ENCODE assay signal across 8 mouse cellular contexts in genomic region chr16:30552621-30553338, GRCm38 (mm10). TPM values are rescaled to one million over a fixed set of nuclear protein-coding genes. Genes with fewer than 3 reads are reported as not detected.
DNase-seq lines count a peak whose midpoint lies in the region; ATAC-seq and TF ChIP-seq lines count a peak whose summit lies in the region.

No protein-coding gene starts in this region.

- CTCF ChIA-PET in Patski (lab: Charles Lee): interaction anchor here (0.9 to 1.1 kb wide), 2 partner anchors 8 to 20 kb away, joined by 3 read pairs; no protein-coding TSS in a partner anchor

- POLR2A ChIA-PET in Patski (lab: Charles Lee): no interaction called here

- peak; percentile 6 for ATAC-seq in Patski
- peak; percentile 56 to 74 for ATAC-seq in hematopoietic stem cell, adult 5-6 weeks (replicated peaks in 1 of 2; ENCODE audit: insufficient read depth in 1 of 2, low FRiP score in 2 of 2, low TSS enrichment in 1 of 2, low read depth in 1 of 2, poor library complexity in 2 of 2, severe bottlenecking in 2 of 2)
- ATAC-seq in lung, postnatal 0 days: peak; percentile 90

- in situ Hi-C loops in Patski (cut with MboI; ENCODE audit: low pct_unique_long_range_greater_than_20kb): no loop called here

- no peak overlapping the region for H3K9ac ChIP-seq in lung, postnatal 0 days (replicated peaks; ENCODE audit: low read depth)

- WGBS in lung, postnatal 0 days: 6% methylated on average over 11 of the region's 11 CpGs

- no peaks in the 10 kb centered on the region for H3K36me3 ChIP-seq in lung, postnatal 0 days (ENCODE audit: insufficient read depth, low read length)

- peak; percentile 87 for TF ChIP-seq EP300 in lung, postnatal 0 days (IDR thresholded peaks at IDR 0.05)

- no peak for TF ChIP-seq CTCF in Patski (IDR thresholded peaks at IDR 0.05)
- TF ChIP-seq CTCF in lung, postnatal 0 days (IDR thresholded peaks at IDR 0.05): no peak

- no peak overlapping the region for H3K4me2 ChIP-seq in lung, postnatal 0 days (replicated peaks; ENCODE audit: low read depth, low read length)

- no peaks in the 10 kb centered on the region for H3K9me3 ChIP-seq in lung, postnatal 0 days (ENCODE audit: low read length)

- no peak overlapping the region for H3K4me3 ChIP-seq in lung, postnatal 0 days (ENCODE audit: low read depth, low read length)

- H3K27ac ChIP-seq in lung, postnatal 0 days (ENCODE audit: low read length): peak overlapping the region; percentile 91

- no peak for DNase-seq in Patski (ENCODE audit: low read depth, low spot score)
- DNase-seq in cerebellum, adult 18-20 months: peak; percentile 35 to 41
- DNase-seq in frontal cortex, postnatal 25 days (ENCODE audit: low spot score in 2 of 2): peak; percentile 39 to 49
- DNase-seq in layer of hippocampus, postnatal 10 days (ENCODE audit: low spot score in 2 of 2): peak; percentile 83 to 87
- peak; percentile 97 for DNase-seq in lung, postnatal 0 days (ENCODE audit: low spot score)
- DNase-seq in right cerebral cortex, postnatal 4 days: peak; percentile 81
- no peak for DNase-seq in embryo, embryonic 10 days (ENCODE audit: low spot score)

- peaks cover 14% of the 10 kb centered on the region; the same call in 1 of the 2 replicates for H3K4me1 ChIP-seq in lung, postnatal 0 days (ENCODE audit: insufficient read depth, low read depth, low read length)

- no peaks in the 10 kb centered on the region for H3K27me3 ChIP-seq in Patski
- H3K27me3 ChIP-seq in lung, postnatal 0 days (replicated peaks; ENCODE audit: insufficient read depth, low read length): no peaks in the 10 kb centered on the region

RNA-seq across cellular contexts. Expression of gene Tmem44, which starts 2.1 kb away (rescaled TPM):
- polyA plus RNA-seq in Patski (2021): 8.0 TPM
- 3.8 and 6.6 TPM in 2 replicates for total RNA-seq in hematopoietic stem cell, adult 5-6 weeks (2017)
- total RNA-seq in layer of hippocampus, postnatal 10 days (2021): 10 to 100 TPM; 55.9 to 61.6 TPM
- polyA plus RNA-seq in lung, postnatal 0 days (2015; fragmentation: Nextera tagmentation; extraction: Ambion mirVana): 17.9 and 21.0 TPM in 2 replicates

RNA-seq across cellular contexts. Expression of gene Lsg1, which starts 34.6 kb away (rescaled TPM):
- polyA plus RNA-seq in Patski (2021): 47.8 TPM
- total RNA-seq in hematopoietic stem cell, adult 5-6 weeks (2017): 57.5 TPM in 2 replicates
- total RNA-seq in layer of hippocampus, postnatal 10 days (2021): 10 to 100 TPM; 24.4 to 25.6 TPM
- polyA plus RNA-seq in lung, postnatal 0 days (2015; fragmentation: Nextera tagmentation; extraction: Ambion mirVana): 28.2 and 30.3 TPM in 2 replicates

RNA-seq across cellular contexts. Expression of gene Fam43a, which starts 46.7 kb away (rescaled TPM):
- 94.0 TPM for polyA plus RNA-seq in Patski (2021)
- total RNA-seq in hematopoietic stem cell, adult 5-6 weeks (2017): 12.6 and 15.2 TPM in 2 replicates
- 10 to 100 TPM; 14.8 to 16.9 TPM for total RNA-seq in layer of hippocampus, postnatal 10 days (2021)
- 19.5 and 20.9 TPM in 2 replicates for polyA plus RNA-seq in lung, postnatal 0 days (2015; fragmentation: Nextera tagmentation; extraction: Ambion mirVana)

Comparison
In these comparisons a context has a peak if more than half of its experiments do, and no peak if none do; other contexts are left out.
1. ATAC-seq: peak in every context shown above with its lines; median percentile 90 in lung, postnatal 0 days; 65 in hematopoietic stem cell, adult 5-6 weeks; 6 in Patski.
2. DNase-seq: peak in cerebellum, adult 18-20 months (2 of 2), frontal cortex, postnatal 25 days (2 of 2), layer of hippocampus, postnatal 10 days (2 of 2), lung, postnatal 0 days (single experiment) and right cerebral cortex, postnatal 4 days (single experiment); none in Patski (single experiment) and embryo, embryonic 10 days (single experiment).